Mouse (Mus musculus) hindbrain, embryonic 12.5 days (tissue): ENCODE results near the gene Epb41l4b. TPM values are rescaled to one million over a fixed set of nuclear protein-coding genes. Genes with fewer than 3 reads are reported as not detected.

Experiments
- ATAC-seq: fragments of 200-750 bp; cut with Nextera tagmentation; 2 replicates; pipeline ENCODE4 v1.8.0; 2017; ENCODE audit warnings: moderate TSS enrichment; ENCODE audit not compliant: low FRiP score
- H3K27ac ChIP-seq: fragments of 300-500 bp; sonication (generic); 2 replicates; pipeline ENCODE4 v1.5.1; 2016; ENCODE audit warnings: mild to moderate bottlenecking
- H3K27me3 ChIP-seq: fragments of 300-500 bp; sonication (generic); 2 replicates; pipeline ENCODE4 v1.6.1; 2016; ENCODE audit warnings: mild to moderate bottlenecking
- H3K36me3 ChIP-seq: fragments of 300-500 bp; sonication (generic); 2 replicates; pipeline ENCODE4 v1.6.1; 2016; ENCODE audit warnings: mild to moderate bottlenecking
- H3K4me1 ChIP-seq: fragments of 300-500 bp; sonication (generic); 2 replicates; pipeline ENCODE4 v1.6.1; 2016
- H3K4me2 ChIP-seq: fragments of 300-500 bp; sonication (generic); replicated peaks from 2 replicates; pipeline ENCODE4 v1.6.1; 2016; ENCODE audit warnings: mild to moderate bottlenecking
- H3K4me3 ChIP-seq: fragments of 300-500 bp; sonication (generic); 2 replicates; pipeline ENCODE4 v1.5.1; 2016; ENCODE audit warnings: mild to moderate bottlenecking
- H3K9ac ChIP-seq: fragments of 300-500 bp; sonication (generic); 2 replicates; pipeline ENCODE4 v1.6.1; 2016; ENCODE audit warnings: mild to moderate bottlenecking, moderate library complexity
- H3K9me3 ChIP-seq: fragments of 300-500 bp; sonication (generic); replicated peaks from 2 replicates; pipeline ENCODE4 v1.6.1; 2016; ENCODE audit warnings: mild to moderate bottlenecking
- WGBS: fragments of 180-500 bp; shearing (Covaris S2); methylation state at CpG from one replicate; pipeline ENCODE4 v1.1.7; 2016; 5-methylcytosine and 5-hydroxymethylcytosine counted together
- polyA plus RNA-seq: library from polyadenylated mRNA; unstranded; fragments of >200 nt; fragmentation: Nextera tagmentation; extraction: Ambion mirVana; gene quantifications from 2 replicates; pipeline ENCODE4 v1.2.1, GENCODE M21; 2016

The Epb41l4b gene
- polyA plus RNA-seq, 1 experiment from 2014 or later: 2.0 TPM

- no peak for ATAC-seq
- Histone ChIP-seq H3K9ac (no peak overlapping the region), H3K9me3 (no peaks in the 10 kb centered on the region), H3K4me1 (peaks cover 7% of the 10 kb centered on the region; the same call in 1 of the 2 replicates), H3K4me3 (no peak overlapping the region), H3K36me3 (no peaks in the 10 kb centered on the region), H3K4me2 (no peak overlapping the region), H3K27ac (no peak overlapping the region), H3K27me3 (no peaks in the 10 kb centered on the region)
- 86% methylated on average over 1 of the region's 1 CpGs for WGBS
These were observed 25.0 kb upstream of the Epb41l4b start for GRCm38 (mm10) chr4:57168277-57168676.

GRCm38 (mm10) chr4:57166922-57167870 is 24.0 kb upstream of the Epb41l4b start:
- Histone ChIP-seq H3K4me1 (peaks cover 13% of the 10 kb centered on the region), H3K4me3 (no peak overlapping the region), H3K9me3 (no peaks in the 10 kb centered on the region), H3K9ac (no peak overlapping the region), H3K27me3 (no peaks in the 10 kb centered on the region), H3K4me2 (no peak overlapping the region), H3K27ac (no peak overlapping the region), H3K36me3 (no peaks in the 10 kb centered on the region)
- no peak for ATAC-seq
- 55% methylated on average over 12 of the region's 12 CpGs for WGBS

GRCm38 (mm10) chr4:57165654-57166053 is 22.4 kb upstream of the Epb41l4b start:
- Histone ChIP-seq H3K4me3 (no peak overlapping the region), H3K9ac (no peak overlapping the region), H3K36me3 (no peaks in the 10 kb centered on the region), H3K27ac (no peak overlapping the region), H3K27me3 (no peaks in the 10 kb centered on the region), H3K4me1 (peaks cover 13% of the 10 kb centered on the region), H3K4me2 (no peak overlapping the region), H3K9me3 (no peaks in the 10 kb centered on the region)
- WGBS: 50% methylated on average over 3 of the region's 3 CpGs
- ATAC-seq: no peak

GRCm38 (mm10) chr4:57164578-57165210 is 21.5 kb upstream of the Epb41l4b start:
- Histone ChIP-seq H3K9me3 (no peaks in the 10 kb centered on the region), H3K4me3 (no peak overlapping the region), H3K4me2 (no peak overlapping the region), H3K4me1 (peaks cover 13% of the 10 kb centered on the region), H3K27me3 (no peaks in the 10 kb centered on the region), H3K9ac (no peak overlapping the region), H3K36me3 (no peaks in the 10 kb centered on the region), H3K27ac (no peak overlapping the region)
- 87% methylated on average over 9 of the region's 9 CpGs for WGBS
- no peak for ATAC-seq

GRCm38 (mm10) chr4:57162789-57163722 is 19.8 kb upstream of the Epb41l4b start:
- H3K9me3 ChIP-seq: no peaks in the 10 kb centered on the region
- H3K27ac ChIP-seq: no peak overlapping the region
- 31% methylated on average over 10 of the region's 10 CpGs for WGBS
- H3K4me1 ChIP-seq: peaks cover 13% of the 10 kb centered on the region
- no peaks in the 10 kb centered on the region for H3K36me3 ChIP-seq
- H3K4me3 ChIP-seq: no peak overlapping the region
- no peak for ATAC-seq
- H3K4me2 ChIP-seq: no peak overlapping the region
- no peak overlapping the region for H3K9ac ChIP-seq
- no peaks in the 10 kb centered on the region for H3K27me3 ChIP-seq

- Histone ChIP-seq H3K27me3 (no peaks in the 10 kb centered on the region), H3K4me3 (no peak overlapping the region), H3K4me2 (no peak overlapping the region), H3K4me1 (peaks cover 10% of the 10 kb centered on the region), H3K9ac (no peak overlapping the region), H3K9me3 (no peaks in the 10 kb centered on the region), H3K27ac (no peak overlapping the region), H3K36me3 (no peaks in the 10 kb centered on the region)
- WGBS: 77% methylated on average over 7 of the region's 7 CpGs
- no peak for ATAC-seq
These were observed 17.3 kb upstream of the Epb41l4b start for GRCm38 (mm10) chr4:57160571-57160970.

- no peak for ATAC-seq
- Histone ChIP-seq H3K4me3 (no peak overlapping the region), H3K27ac (no peak overlapping the region), H3K9me3 (no peaks in the 10 kb centered on the region), H3K36me3 (no peaks in the 10 kb centered on the region), H3K27me3 (no peaks in the 10 kb centered on the region), H3K4me2 (no peak overlapping the region), H3K4me1 (peaks cover 11% of the 10 kb centered on the region), H3K9ac (no peak overlapping the region)
- 84% methylated on average over 8 of the region's 8 CpGs for whole genome bisulfite sequencing
These were observed 13.4 kb upstream of the Epb41l4b start for GRCm38 (mm10) chr4:57156549-57157169.

- Histone ChIP-seq H3K4me3 (no peak overlapping the region), H3K27me3 (no peaks in the 10 kb centered on the region; the same call in 1 of the 2 replicates), H3K27ac (no peak overlapping the region)
These were observed 10.6 kb upstream of the Epb41l4b start for GRCm38 (mm10) chr4:57153838-57154237.

GRCm38 (mm10) chr4:57153068-57153835 is 10.0 kb upstream of the Epb41l4b start:
- no peak overlapping the region for H3K4me3 ChIP-seq
- peaks cover 11% of the 10 kb centered on the region for H3K4me1 ChIP-seq
- no peaks in the 10 kb centered on the region; the same call in 1 of the 2 replicates for H3K27me3 ChIP-seq
- 4% methylated on average over 9 of the region's 9 CpGs for WGBS
- 0 out of 2 replicates have a peak overlapping the region, but pooled peaks have one; percentile 27 for H3K9ac ChIP-seq
- no peaks in the 10 kb centered on the region for H3K36me3 ChIP-seq
- peak; percentile 79 for ATAC-seq
- H3K27ac ChIP-seq: no peak overlapping the region
- H3K9me3 ChIP-seq: no peaks in the 10 kb centered on the region
- peak overlapping the region; percentile 30 for H3K4me2 ChIP-seq

More at GRCm38 (mm10) chr4:57153838-57154237, 10.6 kb upstream of the Epb41l4b start:
- H3K4me2 ChIP-seq: peak overlapping the region; percentile 30
- peaks cover 11% of the 10 kb centered on the region for H3K4me1 ChIP-seq
- no peaks in the 10 kb centered on the region for H3K36me3 ChIP-seq
- 35% methylated on average over 8 of the region's 8 CpGs for WGBS
- 0 out of 2 replicates have a peak overlapping the region, but pooled peaks have one; percentile 27 for H3K9ac ChIP-seq
- H3K9me3 ChIP-seq: no peaks in the 10 kb centered on the region
- ATAC-seq: peak; percentile 52; the same call in 1 of the 2 replicates

GRCm38 (mm10) chr4:57148182-57148581 is 4.9 kb upstream of the Epb41l4b start:
- Histone ChIP-seq H3K4me3 (no peak overlapping the region), H3K27me3 (peaks cover 11% of the 10 kb centered on the region), H3K4me1 (peaks cover 2% of the 10 kb centered on the region), H3K9ac (no peak overlapping the region), H3K36me3 (no peaks in the 10 kb centered on the region), H3K4me2 (no peak overlapping the region), H3K9me3 (no peaks in the 10 kb centered on the region), H3K27ac (no peak overlapping the region)
- WGBS: 68% methylated on average over 3 of the region's 3 CpGs
- no peak for ATAC-seq
